Mouse (Mus musculus) spleen, adult 12 weeks (tissue): ENCODE data around the gene Cabp5.
"Not testable (repeated sequence)": the region's sequence is repeated elsewhere in the genome, so short reads cannot be mapped to it uniquely, and the experiment has no call there.

Experiments
- DNase-seq: peaks from one replicate; pipeline ENCODE4 v3.0.0; 2022; ENCODE audit warnings: low spot score

Gene Cabp5

DNA sequence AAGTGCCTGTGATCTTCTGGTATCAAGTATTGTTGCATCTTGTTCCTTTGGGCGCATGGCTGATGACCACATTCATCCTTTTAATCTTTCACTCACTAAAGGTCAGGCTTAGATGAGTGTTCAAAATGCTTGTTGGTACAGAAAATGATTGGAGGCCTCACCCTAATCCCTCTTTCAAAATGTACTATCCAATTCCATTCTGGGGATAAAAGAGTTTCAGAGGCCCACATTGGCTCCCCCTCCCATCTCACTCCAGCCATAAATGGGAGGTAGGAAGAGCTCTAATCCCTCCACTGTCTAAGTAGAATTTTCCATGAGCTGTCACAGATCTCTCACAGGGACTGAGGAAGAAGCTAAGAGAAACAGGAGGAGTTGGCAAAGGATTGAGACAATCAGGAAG, at the start of gene Cabp5:
Cabp5 (plus strand) TSS at position 301 of the 400 bp plus-strand sequence.
- no peak for DNase-seq

DNA sequence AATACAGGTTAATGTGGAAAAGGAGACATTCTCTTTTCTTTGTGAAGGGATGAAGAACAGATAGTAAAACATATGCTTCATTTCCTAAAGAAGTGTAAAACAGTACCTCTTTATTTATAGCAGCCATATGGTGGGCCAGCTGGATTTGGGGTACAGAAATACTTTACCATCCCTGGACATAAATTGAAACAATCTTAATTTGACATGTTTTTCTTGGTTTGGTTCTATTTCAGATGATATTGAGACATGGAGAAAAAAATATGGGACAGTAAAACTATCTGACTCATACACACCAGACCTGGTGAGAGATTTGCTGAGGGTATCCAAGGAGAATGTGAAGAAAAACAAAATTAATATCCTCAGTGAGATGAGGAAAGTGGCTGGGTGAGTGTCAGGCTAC, 42.0 kb upstream of the Cabp5 start:
- no peak for DNase-seq

DNA sequence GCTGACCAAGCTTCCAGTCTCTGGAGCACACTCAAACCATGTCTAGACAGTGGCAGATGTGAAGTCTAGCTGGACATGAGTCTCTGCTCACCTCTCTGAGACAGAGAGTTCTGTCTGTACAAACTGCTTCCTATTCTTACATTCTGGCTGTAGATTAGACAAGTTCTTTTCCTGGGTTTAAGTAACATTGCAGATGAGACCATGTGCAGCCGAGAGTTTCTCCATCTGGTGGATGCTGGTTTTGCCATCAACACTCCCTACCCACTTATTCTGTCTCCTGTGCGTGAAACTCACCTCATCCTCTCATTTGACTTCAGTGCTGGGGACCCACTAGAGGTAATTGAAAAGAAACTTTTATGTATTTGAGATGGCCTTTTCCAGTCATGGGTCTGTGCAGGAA, 17.3 kb upstream of the Cabp5 start:
- no peak for DNase-seq

DNA sequence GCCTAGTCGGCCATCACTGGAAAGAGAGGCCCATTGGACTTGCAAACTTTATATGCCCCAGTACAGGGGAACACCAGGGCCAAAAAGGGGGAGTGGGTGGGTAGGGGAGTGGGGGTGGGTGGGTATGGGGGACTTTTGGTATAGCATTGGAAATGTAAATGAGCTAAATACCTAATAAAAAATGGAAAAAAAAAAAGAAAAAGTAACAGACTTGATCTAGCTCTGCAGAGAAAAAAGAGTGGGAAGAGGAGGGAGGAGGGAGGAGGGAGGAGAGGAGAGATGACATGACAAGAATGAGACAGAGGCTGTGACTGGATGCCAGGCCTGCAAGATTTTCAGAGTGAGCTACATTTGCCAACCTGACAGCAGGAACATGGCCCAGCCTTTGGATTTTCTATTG, 52.6 kb downstream of the Cabp5 start, which contains the start of gene Bsph1:
Bsph1 (plus strand) TSS at position 301 of the 400 bp plus-strand sequence.
- DNase-seq, result not testable (repeated sequence)
